Mouse (Mus musculus): ENCODE data around the gene BC034090. TPM values are rescaled to one million over a fixed set of nuclear protein-coding genes. Genes with fewer than 3 reads are reported as not detected.
"Not testable (repeated sequence)": the region's sequence is repeated elsewhere in the genome, so short reads cannot be mapped to it uniquely, and the experiment has no call there.

Gene BC034090
- polyA plus RNA-seq, 1 experiment from 2014 or later = 3.9 TPM

- Histone ChIP-seq H3K4me2 (no peak overlapping the region), H3K9me3 (ENCODE audit: low read depth, low read length) (no peaks in the 10 kb centered on the region), H3K9ac (no peak overlapping the region), H3K27me3 (ENCODE audit: insufficient read depth, low read length) (no peaks in the 10 kb centered on the region), H3K27ac (ENCODE audit: low read depth) (no peak overlapping the region), H3K4me1 (ENCODE audit: insufficient read depth) (no peaks in the 10 kb centered on the region), H3K36me3 (ENCODE audit: insufficient read depth) (peaks cover 54% of the 10 kb centered on the region; the same call in 1 of the 2 replicates), H3K4me3 (ENCODE audit: low read depth, low read length) (no peak overlapping the region)
- WGBS = 90% methylated on average over 2 of the region's 2 CpGs
- TF ChIP-seq CTCF (IDR thresholded peaks at IDR 0.05; ENCODE audit: low read depth) = no peak
- DNase-seq (no peak), ATAC-seq (ENCODE audit: insufficient read depth) (no peak)
Measured at GRCm38 (mm10) chr1:155178192-155178924, 65.9 kb downstream of the BC034090 start.

GRCm38 (mm10) chr1:155174424-155174823 is 69.8 kb downstream of the BC034090 start:
- Histone ChIP-seq H3K36me3 (ENCODE audit: insufficient read depth) (peaks cover 36% of the 10 kb centered on the region; the same call in 1 of the 2 replicates), H3K9me3 (ENCODE audit: low read depth, low read length) (no peaks in the 10 kb centered on the region), H3K4me1 (ENCODE audit: insufficient read depth) (no peaks in the 10 kb centered on the region), H3K4me2 (no peak overlapping the region), H3K4me3 (ENCODE audit: low read depth, low read length) (no peak overlapping the region), H3K27ac (ENCODE audit: low read depth) (no peak overlapping the region), H3K9ac (no peak overlapping the region), H3K27me3 (ENCODE audit: insufficient read depth, low read length) (no peaks in the 10 kb centered on the region)
- no peak for DNase-seq
- no peak for ATAC-seq (ENCODE audit: insufficient read depth)
- 72% methylated on average over 1 of the region's 1 CpGs for WGBS
- no peak for TF ChIP-seq CTCF (IDR thresholded peaks at IDR 0.05; ENCODE audit: low read depth)

- H3K27me3 ChIP-seq (ENCODE audit: insufficient read depth, low read length); H3K9ac ChIP-seq; ATAC-seq (ENCODE audit: insufficient read depth); H3K4me3 ChIP-seq (ENCODE audit: low read depth, low read length); H3K4me2 ChIP-seq; H3K4me1 ChIP-seq (ENCODE audit: insufficient read depth); H3K27ac ChIP-seq (ENCODE audit: low read depth); H3K9me3 ChIP-seq (ENCODE audit: low read depth, low read length); DNase-seq: not testable (repeated sequence)
- peaks cover 28% of the 10 kb centered on the region; the same call in 1 of the 2 replicates for H3K36me3 ChIP-seq (ENCODE audit: insufficient read depth)
- WGBS = 92% methylated on average over 1 of the region's 1 CpGs
Measured at GRCm38 (mm10) chr1:155173644-155174016, 70.6 kb downstream of the BC034090 start.

- Histone ChIP-seq H3K9me3 (ENCODE audit: low read depth, low read length) (no peaks in the 10 kb centered on the region), H3K36me3 (ENCODE audit: insufficient read depth) (peaks cover 25% of the 10 kb centered on the region; the same call in 1 of the 2 replicates), H3K4me3 (ENCODE audit: low read depth, low read length) (no peak overlapping the region), H3K4me1 (ENCODE audit: insufficient read depth) (no peaks in the 10 kb centered on the region), H3K27ac (ENCODE audit: low read depth) (no peak overlapping the region), H3K4me2 (no peak overlapping the region), H3K27me3 (ENCODE audit: insufficient read depth, low read length) (no peaks in the 10 kb centered on the region), H3K9ac (no peak overlapping the region)
- WGBS = 72% methylated on average over 3 of the region's 3 CpGs
- ATAC-seq (ENCODE audit: insufficient read depth) (no peak), DNase-seq (no peak)
- TF ChIP-seq CTCF (IDR thresholded peaks at IDR 0.05; ENCODE audit: low read depth) = no peak
Measured at GRCm38 (mm10) chr1:155172895-155173643, 71.2 kb downstream of the BC034090 start.

GRCm38 (mm10) chr1:155169935-155170334 is 74.3 kb downstream of the BC034090 start:
- DNase-seq (no peak), ATAC-seq (ENCODE audit: insufficient read depth) (no peak)
- Histone ChIP-seq H3K27ac (ENCODE audit: low read depth) (no peak overlapping the region), H3K9ac (no peak overlapping the region), H3K27me3 (ENCODE audit: insufficient read depth, low read length) (no peaks in the 10 kb centered on the region), H3K4me2 (no peak overlapping the region), H3K4me1 (ENCODE audit: insufficient read depth) (no peaks in the 10 kb centered on the region; the same call in 1 of the 2 replicates), H3K4me3 (ENCODE audit: low read depth, low read length) (no peak overlapping the region), H3K9me3 (ENCODE audit: low read depth, low read length) (no peaks in the 10 kb centered on the region), H3K36me3 (ENCODE audit: insufficient read depth) (0 out of 2 replicates have a peak, but pooled peaks cover 3% of the 10 kb centered on the region)
- TF ChIP-seq CTCF (IDR thresholded peaks at IDR 0.05; ENCODE audit: low read depth) = no peak

- 87% methylated on average over 3 of the region's 3 CpGs for WGBS
- no peak for ATAC-seq (ENCODE audit: insufficient read depth)
Measured at GRCm38 (mm10) chr1:155167453-155167852, 76.8 kb downstream of the BC034090 start.

More at GRCm38 (mm10) chr1:155167453-155167852, 76.8 kb downstream of the BC034090 start:
- H3K36me3 ChIP-seq (ENCODE audit: insufficient read depth) = no peaks in the 10 kb centered on the region
- H3K27me3 ChIP-seq (ENCODE audit: insufficient read depth, low read length) = no peaks in the 10 kb centered on the region
- no peak overlapping the region for H3K9ac ChIP-seq
- no peaks in the 10 kb centered on the region for H3K9me3 ChIP-seq (ENCODE audit: low read depth, low read length)
- no peak overlapping the region for H3K4me2 ChIP-seq
- DNase-seq = no peak
- TF ChIP-seq CTCF (IDR thresholded peaks at IDR 0.05; ENCODE audit: low read depth) = no peak
- H3K27ac ChIP-seq (ENCODE audit: low read depth) = no peak overlapping the region
- H3K4me1 ChIP-seq (ENCODE audit: insufficient read depth) = no peaks in the 10 kb centered on the region; the same call in 1 of the 2 replicates
- no peak overlapping the region for H3K4me3 ChIP-seq (ENCODE audit: low read depth, low read length)

Other genes starting within 250 kb of the BC034090 start
- gene Ier5, start 144.8 kb downstream of the BC034090 start, polyA plus RNA-seq (2014; fragmentation: Nextera tagmentation; extraction: Ambion mirVana) = 14.6 and 15.1 TPM in 2 replicates
- 13.6 and 13.7 TPM in 2 replicates for gene Mr1, start 97.6 kb downstream of the BC034090 start, polyA plus RNA-seq (2014; fragmentation: Nextera tagmentation; extraction: Ambion mirVana)
- gene Stx6, start 85.7 kb downstream of the BC034090 start, polyA plus RNA-seq (2014; fragmentation: Nextera tagmentation; extraction: Ambion mirVana) = 97.6 and 99.7 TPM in 2 replicates
- 5.4 and 6.8 TPM in 2 replicates for gene Xpr1, start 173.0 kb upstream of the BC034090 start, polyA plus RNA-seq (2014; fragmentation: Nextera tagmentation; extraction: Ambion mirVana)